Mouse (Mus musculus) subcutaneous adipose tissue, adult 2 months (tissue): ENCODE measurements around the gene Olfr539. TPM values are rescaled to one million over a fixed set of nuclear protein-coding genes. Genes with fewer than 3 reads are reported as not detected.

Source experiments
- polyA plus RNA-seq: library from polyadenylated mRNA; depleted of rRNA; stranded (reverse); fragments of >200 nt; gene quantifications from 2 replicates; pipeline ENCODE4 v1.2.3, GENCODE M21; 2012; ENCODE audit warnings: low replicate concordance; rRNA removed

The Olfr539 gene
- polyA plus RNA-seq = not detected in 2 replicates

GRCm38 (mm10) chr7:140659630-140660029 is at the start of gene Olfr539:
Gene Olfr539 (plus strand): TSS chr7:140659930.

GRCm38 (mm10) chr7:140628670-140629069 is 31.1 kb upstream of the Olfr539 start, which contains the start of gene Olfr61:
Gene Olfr61 (plus strand): TSS chr7:140628970.

GRCm38 (mm10) chr7:140646152-140646551 is 13.6 kb upstream of the Olfr539 start, which contains the start of gene Olfr53:
Gene Olfr53 (plus strand): TSS chr7:140646452.

GRCm38 (mm10) chr7:140681651-140682050 is 21.9 kb downstream of the Olfr539 start, which contains the start of gene Olfr45:
Gene Olfr45 (plus strand): TSS chr7:140681951.

GRCm38 (mm10) chr7:140696967-140697366 is 37.2 kb downstream of the Olfr539 start, which contains the start of gene Olfr541:
Gene Olfr541 (plus strand): TSS chr7:140697267.

Other genes with a start within 250 kb of the Olfr539 start
- not detected in 2 replicates for gene Olfr532, start 238.3 kb upstream of the Olfr539 start, polyA plus RNA-seq
- gene Olfr533, start 196.6 kb upstream of the Olfr539 start, polyA plus RNA-seq = not detected in 2 replicates
- not detected in 2 replicates for gene Olfr535, start 175.7 kb upstream of the Olfr539 start, polyA plus RNA-seq
- not detected in 2 replicates for gene Olfr536, start 152.5 kb upstream of the Olfr539 start, polyA plus RNA-seq
- gene Olfr538, start 92.0 kb upstream of the Olfr539 start, polyA plus RNA-seq = not detected in 2 replicates
- not detected in 2 replicates for gene Olfr46, start 58.7 kb upstream of the Olfr539 start, polyA plus RNA-seq
- not detected in 2 replicates for gene Olfr61, start 31.0 kb upstream of the Olfr539 start, polyA plus RNA-seq
- gene Olfr53, start 13.5 kb upstream of the Olfr539 start, polyA plus RNA-seq = not detected in 2 replicates
- gene Olfr45, start 22.0 kb downstream of the Olfr539 start, polyA plus RNA-seq = not detected in 2 replicates
- gene Olfr541, start 37.3 kb downstream of the Olfr539 start, polyA plus RNA-seq = not detected in 2 replicates
- 256 and 502 TPM in 2 replicates for gene Cyp2e1, start 103.8 kb downstream of the Olfr539 start, polyA plus RNA-seq
- 0.07 and 0.33 TPM in 2 replicates for gene Syce1, start 127.9 kb downstream of the Olfr539 start, polyA plus RNA-seq
- 0.15 TPM in 1 of 2 replicates, not detected in the other for gene Zfp941, start 162.2 kb downstream of the Olfr539 start, polyA plus RNA-seq
- 14.2 TPM in 1 of 2 replicates, not detected in the other for gene Urah, start 175.1 kb downstream of the Olfr539 start, polyA plus RNA-seq
- not detected in 2 replicates for gene Scgb1c1, start 185.6 kb downstream of the Olfr539 start, polyA plus RNA-seq
- gene Odf3, start 187.9 kb downstream of the Olfr539 start, polyA plus RNA-seq = 0.11 TPM in 1 of 2 replicates, not detected in the other
- gene Gm45785, start 196.4 kb downstream of the Olfr539 start, polyA plus RNA-seq = not detected in 2 replicates
- 114 and 143 TPM in 2 replicates for gene Ric8a, start 197.0 kb downstream of the Olfr539 start, polyA plus RNA-seq
- gene Bet1l, start 197.6 kb downstream of the Olfr539 start, polyA plus RNA-seq = 37.8 and 39.1 TPM in 2 replicates
- 76.9 and 91.8 TPM in 2 replicates for gene Psmd13, start 222.0 kb downstream of the Olfr539 start, polyA plus RNA-seq
- 30.7 and 38.8 TPM in 2 replicates for gene Sirt3, start 222.4 kb downstream of the Olfr539 start, polyA plus RNA-seq
- 147 and 450 TPM in 2 replicates for gene Cox8b, start 240.5 kb downstream of the Olfr539 start, polyA plus RNA-seq